Mouse (Mus musculus): ENCODE results near the gene Prune2. TPM values are rescaled to one million over a fixed set of nuclear protein-coding genes. Genes with fewer than 3 reads are reported as not detected.

Prune2 gene
- polyA plus RNA-seq, 1 experiment from 2014 or later, result 7.6 TPM

DNA sequence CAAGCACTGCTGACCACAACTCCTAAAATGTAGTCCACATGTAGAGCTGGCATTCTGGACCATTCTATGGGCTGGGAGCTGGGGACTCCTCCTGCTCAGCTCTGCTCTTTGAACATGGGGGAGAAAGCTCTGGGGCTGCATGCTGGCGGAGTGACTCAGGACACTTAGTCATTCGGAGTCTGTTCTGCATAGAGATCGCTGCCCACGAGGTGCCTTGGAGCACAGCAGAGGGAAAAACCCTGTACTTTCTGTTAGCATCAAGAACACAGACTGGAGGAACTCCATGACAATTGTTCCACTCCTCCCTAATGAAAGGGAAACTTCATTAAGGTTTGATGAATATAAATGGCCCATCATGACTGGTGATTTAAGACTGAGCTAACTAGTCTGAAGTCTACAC, 68.8 kb downstream of the Prune2 start:
- Histone ChIP-seq H3K4me3 (replicated peaks; ENCODE audit: low read length) (no peak overlapping the region), H3K27ac (no peak overlapping the region), H3K27me3 (ENCODE audit: control insufficient read depth, insufficient read depth, low read length) (no peaks in the 10 kb centered on the region), H3K4me1 (replicated peaks; ENCODE audit: control insufficient read depth, insufficient read depth, low read length) (no peaks in the 10 kb centered on the region), H3K9me3 (ENCODE audit: control insufficient read depth, low read length) (no peaks in the 10 kb centered on the region), H3K4me2 (replicated peaks) (no peak overlapping the region), H3K36me3 (replicated peaks; ENCODE audit: control insufficient read depth, insufficient read depth) (no peaks in the 10 kb centered on the region), H3K9ac (no peak overlapping the region)
- no peak for DNase-seq (ENCODE audit: low spot score)
- no peak for ATAC-seq (ENCODE audit: low FRiP score)
- 77% methylated on average over 4 of the region's 4 CpGs for WGBS

DNA sequence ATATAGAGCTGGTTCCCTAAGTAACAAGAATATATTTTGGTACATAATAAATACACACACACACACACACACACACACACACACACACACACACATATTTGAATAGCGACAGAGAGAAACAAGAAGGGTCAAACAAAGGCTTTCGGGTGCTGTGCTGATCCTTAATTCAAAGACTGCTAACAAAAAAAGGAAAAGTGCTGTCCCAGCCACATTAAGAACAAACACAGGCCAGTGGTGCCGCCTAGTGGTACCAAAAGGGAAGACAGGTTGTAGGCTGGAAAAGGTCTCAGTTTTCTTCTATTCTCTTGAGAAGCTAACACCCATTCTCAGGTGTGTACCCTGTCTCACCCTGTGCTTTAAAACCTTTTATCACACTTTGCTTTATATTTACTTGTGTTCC, 74.4 kb downstream of the Prune2 start:
- H3K27me3 ChIP-seq (ENCODE audit: control insufficient read depth, insufficient read depth, low read length), result no peaks in the 10 kb centered on the region
- ATAC-seq (ENCODE audit: low FRiP score) (no peak), DNase-seq (ENCODE audit: low spot score) (peak; percentile 82)
- H3K9ac ChIP-seq, result no peak overlapping the region
- no peak overlapping the region for H3K4me3 ChIP-seq (replicated peaks; ENCODE audit: low read length)
- 1% methylated on average over 3 of the region's 3 CpGs for WGBS
- no peaks in the 10 kb centered on the region for H3K4me1 ChIP-seq (replicated peaks; ENCODE audit: control insufficient read depth, insufficient read depth, low read length)
- H3K9me3 ChIP-seq (ENCODE audit: control insufficient read depth, low read length), result no peaks in the 10 kb centered on the region
- no peaks in the 10 kb centered on the region for H3K36me3 ChIP-seq (replicated peaks; ENCODE audit: control insufficient read depth, insufficient read depth)
- H3K27ac ChIP-seq, result no peak overlapping the region
- no peak overlapping the region for H3K4me2 ChIP-seq (replicated peaks)

DNA sequence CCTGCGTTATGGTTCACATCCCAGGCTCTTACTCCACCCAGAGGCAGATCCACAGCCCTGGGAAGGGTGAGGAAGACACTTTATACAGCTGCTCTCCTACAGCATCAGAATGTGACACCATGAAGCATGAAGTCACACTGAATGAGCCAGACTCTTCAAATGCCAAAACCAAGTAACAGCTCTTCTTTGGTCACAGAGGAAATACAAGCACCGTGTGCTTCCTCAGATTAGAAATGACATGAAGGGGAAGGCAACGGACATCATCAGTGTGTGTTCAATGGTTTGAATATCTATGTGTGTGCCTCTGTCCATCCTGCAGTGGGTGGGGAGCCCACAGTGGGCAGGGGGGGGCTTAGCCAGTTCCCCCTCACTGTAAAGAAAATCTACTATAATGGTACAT, 76.4 kb downstream of the Prune2 start:
- H3K27me3 ChIP-seq (ENCODE audit: control insufficient read depth, insufficient read depth, low read length), result no peaks in the 10 kb centered on the region
- DNase-seq (ENCODE audit: low spot score) (no peak), ATAC-seq (ENCODE audit: low FRiP score) (no peak)
- H3K36me3 ChIP-seq (replicated peaks; ENCODE audit: control insufficient read depth, insufficient read depth), result no peaks in the 10 kb centered on the region
- H3K9me3 ChIP-seq (ENCODE audit: control insufficient read depth, low read length), result no peaks in the 10 kb centered on the region
- no peak overlapping the region for H3K27ac ChIP-seq
- H3K4me1 ChIP-seq (replicated peaks; ENCODE audit: control insufficient read depth, insufficient read depth, low read length), result no peaks in the 10 kb centered on the region
- WGBS, result 89% methylated on average over 3 of the region's 3 CpGs
- H3K4me3 ChIP-seq (replicated peaks; ENCODE audit: low read length), result no peak overlapping the region
- no peak overlapping the region for H3K9ac ChIP-seq
- H3K4me2 ChIP-seq (replicated peaks), result no peak overlapping the region

DNA sequence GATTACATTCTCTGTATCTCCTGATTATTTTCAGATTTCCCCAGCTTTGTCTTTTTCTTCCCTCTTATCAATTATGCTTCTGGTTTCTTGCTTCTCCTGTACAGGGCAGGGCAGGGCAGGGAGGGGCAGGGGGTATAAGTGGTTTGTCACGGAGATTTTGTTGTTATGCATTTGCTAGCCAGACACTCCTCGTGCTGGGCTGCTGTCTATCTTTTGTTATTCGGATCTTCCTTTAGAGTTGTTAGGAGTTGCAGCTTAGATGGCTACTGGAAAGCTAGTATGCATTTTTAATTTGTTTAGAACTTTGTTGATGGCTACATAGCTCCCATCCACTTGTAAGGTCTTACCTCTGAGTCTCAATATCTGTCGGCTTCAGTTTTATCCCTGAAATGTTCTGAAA, 91.0 kb downstream of the Prune2 start:
- no peaks in the 10 kb centered on the region for H3K4me1 ChIP-seq (replicated peaks; ENCODE audit: control insufficient read depth, insufficient read depth, low read length)
- WGBS, result 76% methylated on average over 4 of the region's 4 CpGs
- H3K4me2 ChIP-seq (replicated peaks), result no peak overlapping the region
- DNase-seq (ENCODE audit: low spot score) (no peak), ATAC-seq (ENCODE audit: low FRiP score) (no peak)
- H3K27ac ChIP-seq, result no peak overlapping the region
- H3K4me3 ChIP-seq (replicated peaks; ENCODE audit: low read length), result no peak overlapping the region
- no peak overlapping the region for H3K9ac ChIP-seq
- H3K27me3 ChIP-seq (ENCODE audit: control insufficient read depth, insufficient read depth, low read length), result no peaks in the 10 kb centered on the region
- H3K36me3 ChIP-seq (replicated peaks; ENCODE audit: control insufficient read depth, insufficient read depth), result no peaks in the 10 kb centered on the region
- H3K9me3 ChIP-seq (ENCODE audit: control insufficient read depth, low read length), result no peaks in the 10 kb centered on the region

DNA sequence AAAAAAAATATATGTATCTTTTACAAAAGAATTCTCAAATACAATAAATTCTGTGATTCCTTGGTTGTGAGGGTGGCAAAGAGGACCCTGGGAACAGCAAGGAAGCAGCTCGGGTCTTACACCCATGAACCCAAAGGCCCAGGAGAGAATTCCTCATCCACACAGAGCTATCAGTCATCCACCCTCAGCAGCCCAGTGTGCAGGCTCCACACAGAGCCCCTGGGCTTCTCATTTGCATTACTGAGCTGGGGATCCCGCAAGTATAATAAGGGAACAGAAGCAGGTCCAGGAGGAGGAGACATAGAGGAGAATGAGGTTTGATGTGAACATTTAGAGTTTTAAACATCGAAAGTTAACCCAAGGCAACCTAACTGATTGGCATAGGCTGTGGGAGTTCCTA, 100.0 kb downstream of the Prune2 start:
- H3K9me3 ChIP-seq (ENCODE audit: control insufficient read depth, low read length), result no peaks in the 10 kb centered on the region
- H3K4me2 ChIP-seq (replicated peaks), result no peak overlapping the region
- WGBS, result 20% methylated on average over 3 of the region's 3 CpGs
- no peak overlapping the region for H3K27ac ChIP-seq
- DNase-seq (ENCODE audit: low spot score) (no peak), ATAC-seq (ENCODE audit: low FRiP score) (no peak)
- no peak overlapping the region for H3K4me3 ChIP-seq (replicated peaks; ENCODE audit: low read length)
- no peak overlapping the region for H3K9ac ChIP-seq
- no peaks in the 10 kb centered on the region for H3K27me3 ChIP-seq (ENCODE audit: control insufficient read depth, insufficient read depth, low read length)
- H3K36me3 ChIP-seq (replicated peaks; ENCODE audit: control insufficient read depth, insufficient read depth), result no peaks in the 10 kb centered on the region
- H3K4me1 ChIP-seq (replicated peaks; ENCODE audit: control insufficient read depth, insufficient read depth, low read length), result peaks cover 3% of the 10 kb centered on the region; the same call in 1 of the 2 replicates

DNA sequence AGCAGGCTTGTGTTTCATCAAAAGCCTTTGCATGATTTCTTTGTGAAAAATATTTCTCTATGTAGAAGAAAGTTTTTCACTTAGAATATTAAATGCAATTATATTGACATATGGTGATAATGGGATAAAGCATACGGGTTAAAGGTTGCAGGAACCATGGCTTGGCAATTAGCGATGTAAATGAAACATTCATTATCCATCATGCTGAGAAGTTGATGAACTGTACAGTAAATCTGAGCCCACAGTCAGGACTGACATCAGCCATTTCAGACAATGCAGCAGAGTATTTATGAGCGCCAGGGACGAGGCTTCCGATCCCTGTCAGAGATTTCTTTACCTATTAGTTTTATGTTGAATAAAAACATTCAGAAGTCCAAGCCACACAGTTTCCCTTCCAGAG, 104.2 kb downstream of the Prune2 start:
- no peaks in the 10 kb centered on the region for H3K36me3 ChIP-seq (replicated peaks; ENCODE audit: control insufficient read depth, insufficient read depth)
- no peak overlapping the region for H3K27ac ChIP-seq
- peaks cover 3% of the 10 kb centered on the region; the same call in 1 of the 2 replicates for H3K4me1 ChIP-seq (replicated peaks; ENCODE audit: control insufficient read depth, insufficient read depth, low read length)
- WGBS, result 75% methylated on average over 5 of the region's 5 CpGs
- no peaks in the 10 kb centered on the region for H3K9me3 ChIP-seq (ENCODE audit: control insufficient read depth, low read length)
- no peak overlapping the region for H3K4me2 ChIP-seq (replicated peaks)
- ATAC-seq (ENCODE audit: low FRiP score) (no peak), DNase-seq (ENCODE audit: low spot score) (no peak)
- H3K27me3 ChIP-seq (ENCODE audit: control insufficient read depth, insufficient read depth, low read length), result no peaks in the 10 kb centered on the region
- no peak overlapping the region for H3K4me3 ChIP-seq (replicated peaks; ENCODE audit: low read length)
- H3K9ac ChIP-seq, result no peak overlapping the region

DNA sequence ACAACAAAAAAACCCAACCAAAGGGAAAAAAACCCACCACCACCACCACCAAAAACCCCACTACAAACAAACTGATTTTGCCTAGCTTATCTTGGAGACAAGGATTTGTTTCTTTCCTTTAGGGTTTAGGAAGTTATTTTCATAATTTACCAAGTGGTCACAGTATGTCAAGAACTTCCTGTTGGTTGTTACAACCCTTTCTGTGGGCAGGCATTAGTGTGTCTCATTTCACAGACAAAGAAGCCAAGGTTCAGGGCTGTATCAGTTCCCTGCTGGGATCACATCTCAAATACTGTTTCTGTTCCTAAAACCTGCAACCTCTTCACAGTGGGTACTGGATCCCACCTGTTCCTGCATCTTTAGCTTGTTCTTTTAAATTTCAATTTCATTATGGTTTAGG, 108.5 kb downstream of the Prune2 start:
- Histone ChIP-seq H3K4me3 (replicated peaks; ENCODE audit: low read length) (no peak overlapping the region), H3K9ac (no peak overlapping the region), H3K4me1 (replicated peaks; ENCODE audit: control insufficient read depth, insufficient read depth, low read length) (no peaks in the 10 kb centered on the region), H3K27me3 (ENCODE audit: control insufficient read depth, insufficient read depth, low read length) (no peaks in the 10 kb centered on the region), H3K36me3 (replicated peaks; ENCODE audit: control insufficient read depth, insufficient read depth) (no peaks in the 10 kb centered on the region), H3K27ac (no peak overlapping the region), H3K4me2 (replicated peaks) (no peak overlapping the region), H3K9me3 (ENCODE audit: control insufficient read depth, low read length) (no peaks in the 10 kb centered on the region)
- DNase-seq (ENCODE audit: low spot score) (no peak), ATAC-seq (ENCODE audit: low FRiP score) (no peak)

DNA sequence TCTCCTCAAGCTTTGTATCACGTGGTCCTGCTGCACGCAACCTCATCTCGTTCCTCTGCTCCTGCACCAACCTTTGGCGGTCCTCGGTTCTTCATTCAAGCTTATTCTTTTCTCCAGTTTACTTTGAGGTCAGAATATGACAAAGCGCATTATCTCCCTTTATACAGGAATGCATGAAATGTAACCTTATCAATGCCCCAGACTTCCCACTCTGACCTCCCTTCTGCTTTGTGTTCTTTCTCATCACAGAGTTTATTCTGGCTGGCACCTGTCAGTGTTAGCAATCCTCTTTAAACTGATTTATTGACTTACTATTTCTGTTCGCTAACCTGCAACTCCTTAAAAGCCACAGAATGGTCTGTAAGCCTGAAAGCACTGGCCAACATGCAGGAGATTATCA, 113.1 kb downstream of the Prune2 start:
- 89% methylated on average over 7 of the region's 7 CpGs for WGBS
- DNase-seq (ENCODE audit: low spot score), result no peak

DNA sequence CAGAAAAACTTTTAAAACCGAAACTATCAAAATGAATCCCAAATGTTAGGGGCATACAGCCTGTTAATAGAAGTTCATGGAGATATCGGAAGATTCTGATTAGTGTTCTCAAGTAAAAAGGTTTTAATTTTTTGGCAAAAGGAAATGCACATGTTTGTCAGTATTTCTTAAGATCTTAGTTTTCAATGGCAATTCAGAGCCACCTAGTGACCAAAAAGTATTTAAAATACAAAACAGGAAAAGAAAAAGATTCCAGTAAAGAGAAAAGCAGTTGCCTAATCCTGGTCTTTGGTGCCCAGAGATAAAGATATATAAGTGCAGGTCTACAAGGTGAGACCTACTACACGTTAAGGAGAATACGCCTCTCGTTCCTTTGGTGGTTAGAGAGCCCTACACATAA, 115.3 kb downstream of the Prune2 start:
- H3K9me3 ChIP-seq (ENCODE audit: control insufficient read depth, low read length), result no peaks in the 10 kb centered on the region
- H3K4me2 ChIP-seq (replicated peaks), result no peak overlapping the region
- no peaks in the 10 kb centered on the region for H3K36me3 ChIP-seq (replicated peaks; ENCODE audit: control insufficient read depth, insufficient read depth)
- no peaks in the 10 kb centered on the region for H3K27me3 ChIP-seq (ENCODE audit: control insufficient read depth, insufficient read depth, low read length)
- no peak for ATAC-seq (ENCODE audit: low FRiP score)
- H3K9ac ChIP-seq, result no peak overlapping the region
- no peak overlapping the region for H3K4me3 ChIP-seq (replicated peaks; ENCODE audit: low read length)
- no peak for DNase-seq (ENCODE audit: low spot score)
- H3K4me1 ChIP-seq (replicated peaks; ENCODE audit: control insufficient read depth, insufficient read depth, low read length), result no peaks in the 10 kb centered on the region
- no peak overlapping the region for H3K27ac ChIP-seq
- WGBS, result 93% methylated on average over 5 of the region's 5 CpGs

More for the DNA sequence above, 113.1 kb downstream of the Prune2 start:
- Histone ChIP-seq H3K27ac (no peak overlapping the region), H3K4me2 (replicated peaks) (no peak overlapping the region), H3K4me1 (replicated peaks; ENCODE audit: control insufficient read depth, insufficient read depth, low read length) (no peaks in the 10 kb centered on the region), H3K27me3 (ENCODE audit: control insufficient read depth, insufficient read depth, low read length) (no peaks in the 10 kb centered on the region), H3K4me3 (replicated peaks; ENCODE audit: low read length) (no peak overlapping the region), H3K36me3 (replicated peaks; ENCODE audit: control insufficient read depth, insufficient read depth) (no peaks in the 10 kb centered on the region), H3K9ac (no peak overlapping the region), H3K9me3 (ENCODE audit: control insufficient read depth, low read length) (no peaks in the 10 kb centered on the region)
- no peak for ATAC-seq (ENCODE audit: low FRiP score)

DNA sequence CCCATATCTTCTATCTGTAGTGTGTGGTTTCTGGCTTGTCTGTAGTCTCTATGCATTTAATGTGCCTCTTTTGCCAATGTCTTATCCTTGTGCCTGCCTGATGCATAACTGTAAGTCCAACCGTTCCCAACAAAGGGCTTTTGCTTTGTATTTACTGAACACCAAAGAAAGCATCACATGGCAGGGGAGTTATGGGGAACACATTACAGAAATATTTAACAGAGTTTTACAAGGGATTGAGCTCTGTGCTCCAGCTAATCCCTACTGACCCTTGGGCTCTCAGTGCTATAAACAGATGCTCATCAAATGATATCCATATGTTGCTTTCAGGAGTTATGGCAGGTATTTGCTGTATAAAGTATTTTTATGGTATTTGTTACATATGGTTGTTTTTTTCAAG, 116.3 kb downstream of the Prune2 start:
- no peak overlapping the region for H3K27ac ChIP-seq
- H3K9ac ChIP-seq, result no peak overlapping the region
- DNase-seq (ENCODE audit: low spot score), result no peak
- no peak overlapping the region for H3K4me3 ChIP-seq (replicated peaks; ENCODE audit: low read length)
- H3K4me2 ChIP-seq (replicated peaks), result no peak overlapping the region
- H3K4me1 ChIP-seq (replicated peaks; ENCODE audit: control insufficient read depth, insufficient read depth, low read length), result no peaks in the 10 kb centered on the region
- H3K36me3 ChIP-seq (replicated peaks; ENCODE audit: control insufficient read depth, insufficient read depth), result no peaks in the 10 kb centered on the region
- no peaks in the 10 kb centered on the region for H3K27me3 ChIP-seq (ENCODE audit: control insufficient read depth, insufficient read depth, low read length)
- WGBS, result 93% methylated on average over 1 of the region's 1 CpGs
- no peak for ATAC-seq (ENCODE audit: low FRiP score)
- no peaks in the 10 kb centered on the region for H3K9me3 ChIP-seq (ENCODE audit: control insufficient read depth, low read length)

All from hindbrain, embryonic 14.5 days (tissue).